Mouse (Mus musculus) heart, postnatal 0 days (tissue): ENCODE data around the gene App.

Experiments used
- CTCF ChIP-seq: IDR thresholded peaks from 2 replicates; pipeline ENCODE4 v1.5.1; 2016; ENCODE audit warnings: antibody characterized with exemption, control low read depth, low read depth
- EP300 ChIP-seq: IDR thresholded peaks from 2 replicates; pipeline ENCODE4 v1.6.1; 2016; ENCODE audit warnings: antibody characterized with exemption, low read depth

DNA sequence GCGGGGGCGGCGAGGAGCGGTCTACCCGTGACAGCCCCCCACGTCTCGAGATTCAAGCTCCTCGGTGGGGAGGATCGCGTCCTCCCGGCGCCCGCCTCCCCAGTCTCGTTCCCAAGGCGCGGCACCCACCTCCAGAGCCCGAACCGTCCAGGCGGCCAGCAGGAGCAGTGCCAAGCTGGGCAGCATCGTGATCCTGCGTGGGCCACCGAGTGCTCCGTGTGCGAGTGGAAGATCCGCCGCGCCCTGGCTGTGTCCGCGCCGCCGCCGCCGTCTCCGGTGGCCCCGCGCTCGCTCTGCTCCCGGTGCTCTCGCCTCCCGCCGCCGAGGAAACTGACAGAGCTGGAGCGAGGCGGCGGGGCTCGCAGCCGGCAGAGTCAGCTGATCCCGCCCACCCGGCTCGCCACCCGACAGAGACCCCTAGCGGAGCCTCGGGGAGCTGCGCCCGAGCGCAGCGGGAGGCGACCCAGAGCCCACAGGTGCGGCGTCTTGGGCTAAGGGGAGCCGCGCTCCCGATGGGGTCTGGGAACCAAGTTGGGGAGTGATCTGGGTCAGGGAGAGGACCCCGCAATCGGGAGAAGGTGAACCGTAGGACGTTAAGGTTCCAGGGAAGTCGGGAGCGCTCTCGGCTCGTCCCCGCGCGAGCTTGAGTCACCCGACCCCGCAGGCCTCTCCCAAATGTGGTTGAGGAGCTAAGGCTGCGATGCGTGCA lies at the start of gene App:
- TF ChIP-seq CTCF (peak; percentile 73), EP300 (no peak)
